Mouse (Mus musculus) liver, embryonic 11.5 days (tissue): Measurements from ENCODE around the gene Spon1. TPM values are rescaled to one million over a fixed set of nuclear protein-coding genes. Genes with fewer than 3 reads are reported as not detected.

Experiments
- ATAC-seq: fragments of 200-750 bp; cut with Nextera tagmentation; replicated peaks from 2 replicates; pipeline ENCODE4 v1.8.0; 2017; ENCODE audit warnings: moderate number of reproducible peaks, mild to moderate bottlenecking, moderate TSS enrichment, moderate library complexity; ENCODE audit not compliant: low FRiP score
- DNase-seq: peaks from one replicate; pipeline ENCODE4 v3.0.0-alpha.2; 2017; ENCODE audit warnings: low spot score
- H3K27ac ChIP-seq: fragments of 300-500 bp; sonication (generic); 2 replicates; pipeline ENCODE4 v1.5.1; 2014; ENCODE audit warnings: mild to moderate bottlenecking, low read depth, low read length, control low read depth
- H3K27me3 ChIP-seq: fragments of 300-500 bp; sonication (generic); replicated peaks from 2 replicates; pipeline ENCODE4 v1.6.1; 2014; ENCODE audit warnings: low read length, mixed read lengths; ENCODE audit not compliant: control insufficient read depth, insufficient read depth
- H3K36me3 ChIP-seq: fragments of 300-500 bp; sonication (generic); 2 replicates; pipeline ENCODE4 v1.6.1; 2014; ENCODE audit warnings: mild to moderate bottlenecking, low read length, moderate library complexity, mixed read lengths; ENCODE audit not compliant: control insufficient read depth, insufficient read depth
- H3K4me1 ChIP-seq: fragments of 300-500 bp; sonication (generic); replicated peaks from 2 replicates; pipeline ENCODE4 v1.6.1; 2014; ENCODE audit warnings: low read length, mixed read lengths; ENCODE audit not compliant: control insufficient read depth, insufficient read depth
- H3K4me2 ChIP-seq: fragments of 300-500 bp; sonication (generic); 2 replicates; pipeline ENCODE4 v1.6.1; 2014; ENCODE audit warnings: mild to moderate bottlenecking, control low read depth, moderate library complexity
- H3K4me3 ChIP-seq: fragments of 300-500 bp; sonication (generic); 2 replicates; pipeline ENCODE4 v1.5.1; 2014; ENCODE audit warnings: low read depth, low read length, control low read depth
- H3K9ac ChIP-seq: fragments of 300-500 bp; sonication (generic); 2 replicates; pipeline ENCODE4 v1.6.1; 2014; ENCODE audit warnings: low read depth, low read length, control low read depth
- H3K9me3 ChIP-seq: fragments of 300-500 bp; sonication (generic); 2 replicates; pipeline ENCODE4 v1.6.1; 2016; ENCODE audit warnings: low read length, inconsistent platforms, mixed read lengths; ENCODE audit not compliant: control insufficient read depth
- WGBS: fragments of 180-500 bp; shearing (Covaris S2); extraction: QIAGEN DNeasy Blood & Tissue Kit; methylation state at CpG from one replicate; pipeline ENCODE4 v1.1.7; 2014; 5-methylcytosine and 5-hydroxymethylcytosine counted together
- polyA plus RNA-seq: library from polyadenylated mRNA; unstranded; fragments of >200 nt; fragmentation: Nextera tagmentation; extraction: Ambion mirVana; gene quantifications from 2 replicates; pipeline ENCODE4 v1.2.1, GENCODE M21; 2014

The Spon1 gene
- polyA plus RNA-seq, 1 experiment from 2014 or later: 7.9 TPM

DNA sequence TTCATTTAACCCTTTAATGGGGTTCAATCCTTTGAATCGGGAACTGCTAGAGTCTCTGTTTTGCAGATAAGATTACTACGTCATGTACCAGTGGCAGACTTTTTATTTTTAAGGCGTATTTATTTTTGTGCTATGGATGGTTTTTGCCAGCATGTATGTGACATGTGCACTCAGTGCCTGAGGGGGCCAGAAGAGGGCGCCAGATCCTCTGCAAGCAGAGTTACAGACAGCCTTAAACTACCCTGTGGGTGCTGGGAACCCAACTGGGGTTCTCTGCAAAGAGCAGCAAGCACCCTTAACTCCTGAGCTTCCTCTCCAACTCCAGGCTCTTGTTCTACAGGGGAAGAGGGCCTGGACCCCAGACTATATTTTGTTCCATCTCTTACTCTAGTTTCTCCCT, 23.2 kb upstream of the Spon1 start:
- Histone ChIP-seq H3K9ac (no peak overlapping the region), H3K27me3 (no peaks in the 10 kb centered on the region), H3K4me2 (no peak overlapping the region), H3K27ac (no peak overlapping the region), H3K9me3 (peaks cover 4% of the 10 kb centered on the region; the same call in 1 of the 2 replicates), H3K4me1 (no peaks in the 10 kb centered on the region), H3K36me3 (no peaks in the 10 kb centered on the region), H3K4me3 (no peak overlapping the region)
- DNase-seq: no peak
- 82% methylated on average over 4 of the region's 4 CpGs for WGBS
- ATAC-seq: no peak

DNA sequence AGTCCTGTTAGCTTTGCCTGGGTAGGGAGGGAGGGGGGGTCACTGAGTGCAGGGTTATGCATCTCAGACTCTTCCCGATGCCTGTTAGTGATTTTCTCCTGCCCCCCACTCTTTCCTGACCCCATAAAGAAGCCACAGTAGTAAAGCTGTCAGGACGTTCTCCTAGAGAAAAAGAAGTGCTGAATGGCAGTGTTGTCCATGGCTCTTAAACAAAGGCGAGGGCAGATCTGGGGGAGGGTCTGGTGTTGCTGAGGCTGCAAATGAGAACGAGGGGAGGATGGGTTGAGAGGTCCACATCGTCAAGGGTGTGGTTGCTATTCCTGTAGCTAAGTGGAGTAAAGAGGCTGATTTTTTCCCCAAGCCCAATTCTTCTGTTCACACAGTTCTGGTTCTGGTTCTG, 21.8 kb upstream of the Spon1 start:
- ATAC-seq: no peak

DNA sequence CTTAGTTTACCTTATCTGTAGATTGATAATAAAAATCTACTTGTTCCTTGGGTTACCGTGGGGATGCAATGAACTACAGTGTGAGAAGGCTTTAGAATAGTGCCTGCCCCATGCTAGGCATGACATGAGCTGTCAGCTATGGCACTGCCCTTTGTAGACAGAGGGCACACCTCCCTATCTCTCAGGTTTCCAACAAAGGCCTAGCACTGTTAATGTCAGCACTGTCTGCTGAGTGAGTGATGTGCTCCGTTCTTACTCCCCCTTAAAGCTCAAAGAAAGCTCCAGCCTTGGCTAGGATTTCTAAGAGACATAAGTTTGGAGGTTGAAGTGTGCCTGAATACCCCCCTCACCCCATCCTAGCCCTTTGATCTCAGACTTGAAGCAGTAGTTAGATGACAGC, 9.2 kb upstream of the Spon1 start:
- ATAC-seq (no peak), DNase-seq (no peak)
- WGBS: 73% methylated on average over 2 of the region's 2 CpGs

More for the DNA sequence above, 21.8 kb upstream of the Spon1 start:
- Histone ChIP-seq H3K9ac (no peak overlapping the region), H3K27ac (no peak overlapping the region), H3K4me2 (no peak overlapping the region), H3K4me1 (no peaks in the 10 kb centered on the region), H3K27me3 (no peaks in the 10 kb centered on the region), H3K9me3 (peaks cover 4% of the 10 kb centered on the region; the same call in 1 of the 2 replicates), H3K4me3 (no peak overlapping the region), H3K36me3 (no peaks in the 10 kb centered on the region)
- no peak for DNase-seq
- 48% methylated on average over 5 of the region's 5 CpGs for WGBS

DNA sequence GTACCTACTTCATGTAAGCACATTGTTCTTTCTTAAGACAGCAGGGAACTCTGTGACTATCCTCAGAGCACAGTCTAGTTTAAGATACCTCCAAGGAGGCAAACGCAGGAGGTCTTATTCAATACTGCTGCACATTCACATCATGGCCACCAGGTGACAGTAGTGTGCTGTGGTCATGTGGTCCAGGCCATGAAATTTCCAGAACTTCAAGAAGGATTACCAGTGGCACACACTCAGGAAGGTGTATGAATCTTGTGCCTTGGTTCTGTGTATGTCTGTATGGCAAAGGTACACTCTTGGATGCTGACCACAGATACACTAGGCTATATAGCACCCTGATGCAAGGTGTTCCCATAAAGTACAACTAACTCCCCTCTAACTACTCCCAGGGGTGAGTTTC, 6.6 kb upstream of the Spon1 start:
- Histone ChIP-seq H3K36me3 (no peaks in the 10 kb centered on the region), H3K4me2 (no peak overlapping the region), H3K4me3 (no peak overlapping the region), H3K27me3 (no peaks in the 10 kb centered on the region; the same call in 1 of the 2 replicates), H3K27ac (no peak overlapping the region), H3K9ac (no peak overlapping the region), H3K4me1 (no peaks in the 10 kb centered on the region), H3K9me3 (no peaks in the 10 kb centered on the region)
- DNase-seq (no peak), ATAC-seq (no peak)
- WGBS: 8% methylated on average over 1 of the region's 1 CpGs

More for the DNA sequence above, 9.2 kb upstream of the Spon1 start:
- H3K4me3 ChIP-seq: no peak overlapping the region
- H3K9ac ChIP-seq: no peak overlapping the region
- no peak overlapping the region for H3K4me2 ChIP-seq
- no peaks in the 10 kb centered on the region for H3K36me3 ChIP-seq
- no peaks in the 10 kb centered on the region for H3K4me1 ChIP-seq
- no peak overlapping the region for H3K27ac ChIP-seq
- H3K27me3 ChIP-seq: no peaks in the 10 kb centered on the region; the same call in 1 of the 2 replicates
- no peaks in the 10 kb centered on the region for H3K9me3 ChIP-seq

DNA sequence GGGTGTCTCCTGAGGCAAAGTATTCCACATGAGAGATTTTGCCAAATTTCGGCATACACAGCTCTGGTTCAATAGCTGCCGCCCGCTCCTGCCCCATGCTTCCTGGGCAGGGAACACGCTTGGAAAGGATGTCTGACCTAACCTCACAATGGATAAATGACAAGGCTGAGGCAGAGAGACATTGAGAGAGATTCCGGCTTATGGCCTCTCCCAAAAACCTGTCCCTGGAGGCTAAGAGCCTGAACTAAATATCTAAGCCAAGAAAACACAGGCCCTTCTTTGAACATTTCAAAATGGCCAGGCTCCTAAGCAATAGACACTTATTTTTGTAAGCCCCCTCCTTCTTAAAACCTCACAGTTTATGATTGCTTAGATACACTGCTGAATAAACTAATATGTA, 665 bp upstream of the Spon1 start:
- no peak for DNase-seq
- Histone ChIP-seq H3K27ac (no peak overlapping the region), H3K9ac (no peak overlapping the region), H3K9me3 (no peaks in the 10 kb centered on the region), H3K36me3 (no peaks in the 10 kb centered on the region), H3K4me3 (no peak overlapping the region), H3K27me3 (peaks cover 44% of the 10 kb centered on the region), H3K4me1 (no peaks in the 10 kb centered on the region), H3K4me2 (no peak overlapping the region)
- WGBS: 83% methylated on average over 5 of the region's 5 CpGs
- no peak for ATAC-seq

DNA sequence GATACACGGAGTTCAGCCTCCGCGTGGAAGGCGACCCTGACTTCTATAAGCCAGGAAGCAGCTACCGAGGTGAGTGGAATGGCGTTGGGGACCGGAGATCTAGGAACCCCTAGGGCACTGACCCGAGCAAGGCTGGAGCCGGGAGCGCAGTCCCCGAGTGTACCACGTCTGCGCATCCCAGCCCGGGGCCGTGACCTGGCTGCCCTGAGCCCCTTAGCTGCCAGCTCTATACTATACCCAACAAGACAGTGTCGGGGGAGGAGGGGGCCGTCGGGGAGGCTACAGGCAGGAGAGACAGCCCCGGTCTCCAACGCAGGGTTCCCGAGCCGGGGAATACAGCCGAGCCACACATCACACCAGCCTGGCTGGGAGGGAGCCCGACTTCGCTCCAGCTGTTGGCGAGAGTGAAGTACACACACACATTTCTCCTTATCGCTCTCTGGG, 722 bp downstream of the Spon1 start:
- no peaks in the 10 kb centered on the region for H3K9me3 ChIP-seq
- peak overlapping the region; percentile 50 for H3K4me3 ChIP-seq
- H3K4me1 ChIP-seq: no peaks in the 10 kb centered on the region
- peak overlapping the region; percentile 70 for H3K4me2 ChIP-seq
- DNase-seq (peak; percentile 38), ATAC-seq (no peak)
- no peaks in the 10 kb centered on the region for H3K36me3 ChIP-seq
- no peak overlapping the region for H3K27ac ChIP-seq
- H3K27me3 ChIP-seq: peaks cover 44% of the 10 kb centered on the region
- WGBS: 3% methylated on average over 27 of the region's 27 CpGs
- 0 out of 2 replicates have a peak overlapping the region, but pooled peaks have one; percentile 14 for H3K9ac ChIP-seq

DNA sequence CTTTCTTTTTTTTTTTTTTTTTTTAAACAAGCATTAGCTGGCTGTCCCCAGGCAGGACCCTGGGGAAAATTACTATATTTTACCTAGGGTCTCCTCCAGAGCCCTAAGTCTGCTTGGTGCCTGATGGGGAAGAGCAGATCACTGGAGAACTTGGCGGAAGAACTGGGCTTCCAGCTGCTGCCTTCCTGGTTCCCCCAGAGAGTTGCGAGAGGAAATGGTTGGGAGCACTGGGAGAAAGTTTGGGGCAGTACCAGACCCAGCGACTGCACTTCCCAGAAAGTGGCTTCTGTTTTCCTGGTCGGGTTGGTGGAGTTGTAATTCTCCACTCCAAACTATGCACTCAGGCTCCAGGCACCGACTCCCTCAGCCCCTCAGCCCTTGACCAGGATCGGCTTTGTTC, 1.7 kb downstream of the Spon1 start:
- 12% methylated on average over 6 of the region's 6 CpGs for WGBS
- H3K9me3 ChIP-seq: 0 out of 2 replicates have a peak, but pooled peaks cover 2% of the 10 kb centered on the region
- H3K27me3 ChIP-seq: peaks cover 44% of the 10 kb centered on the region
- no peak overlapping the region for H3K9ac ChIP-seq
- no peak overlapping the region for H3K4me3 ChIP-seq
- DNase-seq (no peak), ATAC-seq (no peak)
- H3K4me1 ChIP-seq: no peaks in the 10 kb centered on the region
- no peak overlapping the region for H3K27ac ChIP-seq
- no peaks in the 10 kb centered on the region for H3K36me3 ChIP-seq
- no peak overlapping the region; the same call in 1 of the 2 replicates for H3K4me2 ChIP-seq

DNA sequence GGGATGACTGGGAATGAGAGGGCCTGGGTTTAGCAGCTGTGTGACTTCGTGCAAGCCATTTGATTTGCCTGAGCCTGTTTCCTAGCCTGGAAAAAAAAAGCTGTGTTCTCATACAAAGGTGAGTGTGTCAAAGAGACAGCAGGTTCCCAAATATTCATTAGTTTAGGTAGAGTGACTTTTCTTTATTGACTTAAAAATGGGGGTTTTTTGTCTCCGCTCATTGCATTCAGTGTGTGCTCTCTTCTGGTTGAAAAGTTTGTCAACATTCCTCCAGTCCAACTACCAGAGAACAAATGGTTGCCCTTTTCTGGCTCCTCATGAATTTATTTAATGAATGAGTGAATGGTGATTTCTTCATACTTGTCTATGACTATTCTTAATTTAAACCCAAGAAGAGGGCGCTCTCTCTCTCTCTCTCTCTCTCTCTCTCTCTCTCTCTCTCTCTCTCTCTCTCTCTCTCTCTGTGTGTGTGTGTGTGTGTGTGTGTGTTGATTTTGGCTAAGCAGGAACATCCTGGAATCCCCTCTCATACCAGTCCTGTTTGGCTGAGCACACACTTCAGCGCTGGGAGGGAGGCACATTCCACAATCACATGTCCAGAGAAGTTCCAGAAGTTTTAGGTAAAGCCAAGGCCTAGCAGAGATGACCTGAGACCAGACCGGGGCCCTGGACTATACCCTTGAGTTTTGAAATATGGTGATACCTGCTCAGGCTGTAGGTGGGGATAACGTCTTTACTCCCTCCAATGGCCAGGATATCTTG, 2.6 kb downstream of the Spon1 start:
- Histone ChIP-seq H3K9ac (no peak overlapping the region), H3K4me1 (no peaks in the 10 kb centered on the region), H3K9me3 (0 out of 2 replicates have a peak, but pooled peaks cover 2% of the 10 kb centered on the region), H3K4me2 (no peak overlapping the region), H3K27me3 (peaks cover 44% of the 10 kb centered on the region), H3K4me3 (no peak overlapping the region), H3K36me3 (no peaks in the 10 kb centered on the region), H3K27ac (no peak overlapping the region)
- DNase-seq: no peak
- ATAC-seq: no peak
- WGBS: 61% methylated on average over 6 of the region's 6 CpGs

DNA sequence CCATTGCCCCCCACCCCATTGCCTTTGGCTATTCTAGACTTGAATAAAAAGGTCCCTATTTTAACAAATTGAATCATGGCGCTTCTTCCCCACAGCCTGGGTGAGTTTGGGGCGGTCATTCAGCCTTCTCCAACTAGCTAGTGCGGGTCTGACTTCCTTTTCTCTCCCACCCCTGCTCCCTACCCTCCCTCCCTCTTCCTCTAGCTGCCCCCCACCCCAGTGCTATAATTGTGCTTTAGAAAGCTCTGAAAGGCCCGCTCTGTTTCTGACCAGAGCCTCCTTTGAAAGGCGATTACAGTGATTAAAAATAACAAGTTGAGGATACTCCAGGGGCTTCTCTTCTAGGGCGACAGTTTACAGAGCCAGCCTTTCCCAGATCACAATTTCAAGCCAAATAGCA, 3.5 kb downstream of the Spon1 start:
- H3K4me3 ChIP-seq: no peak overlapping the region
- peaks cover 44% of the 10 kb centered on the region for H3K27me3 ChIP-seq
- WGBS: 36% methylated on average over 6 of the region's 6 CpGs
- H3K27ac ChIP-seq: no peak overlapping the region
- no peaks in the 10 kb centered on the region for H3K36me3 ChIP-seq
- no peak for DNase-seq
- ATAC-seq: no peak
- H3K4me1 ChIP-seq: 0 out of 2 replicates have a peak, but pooled peaks cover 2% of the 10 kb centered on the region
- no peak overlapping the region for H3K4me2 ChIP-seq
- no peak overlapping the region for H3K9ac ChIP-seq
- H3K9me3 ChIP-seq: 0 out of 2 replicates have a peak, but pooled peaks cover 2% of the 10 kb centered on the region
